Mouse (Mus musculus) mouse embryonic stem cell (cell line): Measurements from ENCODE around the gene Krtap3-2.
"Not testable (repeated sequence)": the region's sequence is repeated elsewhere in the genome, so short reads cannot be mapped to it uniquely, and the experiment has no call there.

Experiments
- in situ Hi-C, 2 experiments: fragments of 300-500 bp; cut with MboI; formaldehyde crosslinking; loops; 1 replicate in 1 of 2; 3 replicates in 1 of 2; pipeline ENCODE4 v1.14.3; 2019 to 2020; ENCODE audit warnings: low sequenced_read_pairs in 2 of 2, low pct_unique_long_range_greater_than_20kb in 1 of 2, mixed read lengths in 1 of 2; ENCODE audit not compliant: unreplicated experiment in 1 of 2

Krtap3-2 gene

DNA sequence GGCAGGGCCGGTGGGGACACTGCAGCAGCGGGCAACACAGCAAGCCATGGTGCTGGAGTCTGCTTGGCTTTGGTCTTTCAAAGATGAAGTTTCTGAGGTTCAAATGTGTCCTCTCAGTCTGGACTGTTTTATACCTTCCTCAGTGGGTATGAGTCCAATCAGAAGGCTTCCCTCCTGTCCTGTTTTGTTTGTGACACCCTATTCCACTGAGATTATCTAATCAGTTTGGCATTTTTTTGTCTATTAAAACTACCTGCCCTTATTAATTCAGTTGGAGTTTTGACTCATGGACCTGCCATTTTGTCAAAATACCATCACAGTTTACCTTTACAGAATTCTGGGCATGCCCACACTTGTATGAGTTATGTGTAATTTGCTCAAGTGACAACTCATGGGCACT, at the start of gene Krtap3-2:
TSS of gene Krtap3-2 (minus strand) at position 101 of the 400 bp plus-strand sequence.
- in situ Hi-C loops: no loop called here

DNA sequence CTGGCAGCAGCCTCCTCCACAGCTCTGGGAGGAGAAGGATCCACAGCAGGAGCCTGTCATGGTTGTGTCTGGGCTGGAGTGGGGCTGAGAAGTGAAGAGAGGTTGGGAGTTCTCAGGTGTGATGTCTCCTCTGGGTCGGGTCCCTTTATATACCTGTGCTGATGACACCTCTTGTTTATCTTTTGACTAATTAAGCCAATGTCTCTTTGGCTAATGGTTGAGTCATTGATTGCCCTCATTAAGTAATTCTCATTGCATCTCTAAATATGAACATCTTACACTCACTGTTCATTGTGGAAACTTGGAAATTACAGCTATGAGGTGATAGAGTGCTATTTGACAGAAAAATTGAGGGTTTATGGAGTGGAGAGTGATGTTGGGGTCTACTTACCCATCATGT, 46.6 kb upstream of the Krtap3-2 start, which contains the start of gene Gm11938:
TSS of gene Gm11938 (minus strand) at position 101 of the 400 bp plus-strand sequence.
- in situ Hi-C loops: not testable (repeated sequence)

DNA sequence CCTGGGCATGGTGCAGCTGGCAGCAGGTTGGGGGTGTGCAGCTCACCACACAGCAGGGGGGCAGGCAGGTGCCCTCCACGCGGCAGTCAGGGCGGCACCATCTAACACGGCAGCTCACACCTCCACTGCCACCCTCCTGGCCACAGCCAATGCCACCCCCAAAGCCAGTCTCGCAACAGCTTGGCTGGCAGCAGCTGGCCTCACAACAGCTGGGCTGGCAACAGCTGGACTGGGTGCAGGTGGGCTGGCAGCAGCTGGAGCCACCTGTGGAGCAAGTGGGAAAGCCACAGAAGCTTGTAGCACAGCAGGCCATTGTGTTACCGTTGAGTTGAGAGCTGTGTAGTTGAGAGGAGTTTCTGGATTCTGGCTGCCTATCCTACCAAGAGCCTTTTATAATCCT, 41.1 kb upstream of the Krtap3-2 start, which contains the start of gene Krtap9-3:
TSS of gene Krtap9-3 (minus strand) at position 364 of the 400 bp plus-strand sequence.
- in situ Hi-C loops: not testable (repeated sequence)

DNA sequence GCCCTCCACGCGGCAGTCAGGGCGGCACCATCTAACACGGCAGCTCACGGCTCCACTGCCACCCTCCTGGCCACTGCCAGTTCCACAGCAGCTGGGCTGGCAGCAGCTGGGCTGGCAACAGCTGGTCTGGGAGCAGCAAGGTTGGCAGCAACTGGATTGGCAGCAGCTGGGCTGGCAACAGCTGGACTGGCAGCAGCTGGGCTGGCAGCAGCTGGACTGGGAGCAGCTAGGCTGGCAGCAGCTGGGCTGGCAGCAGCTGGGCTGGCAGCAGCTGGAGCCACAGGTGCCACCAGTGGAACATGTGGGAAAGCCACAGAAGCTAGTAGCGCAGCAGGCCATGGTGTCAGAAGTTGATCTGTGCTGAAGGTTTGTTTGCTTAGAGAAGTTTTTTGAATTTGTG, 34.3 kb upstream of the Krtap3-2 start, which contains the start of gene Krtap1-3:
TSS of gene Krtap1-3 (minus strand) at position 359 of the 400 bp plus-strand sequence.
- in situ Hi-C loops: no loop called here

DNA sequence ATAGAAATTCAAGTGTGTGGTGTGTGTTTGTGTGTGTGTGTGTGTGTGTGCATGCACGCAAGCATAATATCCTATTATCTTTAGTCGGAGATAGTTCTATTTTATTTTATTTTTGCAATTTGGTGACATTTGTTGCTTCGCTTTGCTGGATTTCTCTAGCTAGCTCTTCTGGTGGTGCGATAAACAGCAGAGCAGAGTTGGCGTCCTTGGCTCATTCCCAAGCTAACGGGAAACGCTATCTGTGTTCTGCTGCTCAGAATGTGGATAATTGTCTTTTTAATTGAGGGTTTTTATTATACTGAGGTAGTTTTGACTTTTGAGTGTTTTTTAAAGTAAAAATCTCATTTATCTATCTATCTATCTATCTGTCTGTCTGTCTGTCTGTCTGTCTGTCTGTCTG, 28.4 kb upstream of the Krtap3-2 start:
- in situ Hi-C loops: no loop called here

DNA sequence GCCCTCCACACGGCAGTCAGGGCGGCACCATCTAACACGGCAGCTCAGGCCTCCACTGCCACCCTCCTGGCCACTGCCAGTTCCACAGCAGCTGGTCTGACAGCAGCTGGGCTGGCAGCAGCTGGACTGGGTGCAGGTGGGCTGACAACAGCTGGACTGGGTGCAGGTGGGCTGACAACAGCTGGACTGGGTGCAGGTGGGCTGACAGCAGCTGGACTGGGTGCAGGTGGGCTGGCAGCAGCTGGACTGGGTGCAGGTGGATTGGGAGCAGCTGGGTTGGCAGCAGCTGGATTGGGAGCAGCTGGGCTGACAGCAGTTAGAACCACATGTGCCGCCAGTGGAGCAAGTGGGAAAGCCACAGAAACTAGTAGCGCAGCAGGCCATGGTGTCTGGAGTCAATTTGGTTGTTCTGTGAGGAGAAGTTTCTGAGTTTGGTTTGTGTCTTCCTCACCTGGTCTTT, 26.6 kb upstream of the Krtap3-2 start, which contains the start of gene Krtap1-4:
TSS of gene Krtap1-4 (minus strand) at position 410 of the 460 bp plus-strand sequence.
- in situ Hi-C loops: no loop called here

DNA sequence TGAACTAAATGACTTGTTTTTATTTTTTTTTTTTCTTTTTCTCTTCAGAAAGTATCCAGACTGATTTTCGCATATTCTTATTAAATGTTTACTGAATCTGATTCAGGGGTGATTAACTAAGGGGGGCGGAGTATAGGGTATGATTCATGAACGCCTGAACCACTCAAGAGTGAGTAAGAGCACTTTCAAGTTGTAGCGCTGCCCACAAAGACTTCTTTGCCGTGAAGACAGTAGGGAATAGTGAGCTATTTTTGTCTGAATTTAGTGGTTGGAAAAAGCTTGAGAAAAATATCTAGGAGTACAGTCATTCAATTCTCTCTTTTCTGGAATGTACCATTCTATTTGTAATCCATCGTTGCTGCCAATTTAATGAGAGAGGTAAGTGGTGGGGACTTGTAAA, 24.9 kb upstream of the Krtap3-2 start:
- in situ Hi-C loops: no loop called here

DNA sequence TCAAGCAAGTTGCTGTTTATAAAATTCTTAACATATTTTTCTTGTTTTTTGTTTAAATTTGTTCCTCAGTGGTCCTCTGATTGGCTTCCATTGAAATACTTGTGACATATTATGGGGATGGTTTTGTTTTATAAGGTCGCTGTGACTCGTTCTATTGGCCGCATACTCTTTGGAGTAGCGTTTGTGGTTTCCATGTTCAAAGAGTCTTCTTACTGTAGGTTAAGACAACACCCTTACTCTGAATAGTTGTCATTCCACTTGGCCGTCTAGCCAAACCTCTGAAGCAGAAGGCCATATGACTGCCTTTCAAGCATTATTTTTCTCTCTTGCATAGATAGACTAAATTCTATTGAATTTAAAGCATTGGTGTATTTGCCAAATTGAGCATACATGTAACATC, 24.4 kb upstream of the Krtap3-2 start:
- in situ Hi-C loops: no loop called here

DNA sequence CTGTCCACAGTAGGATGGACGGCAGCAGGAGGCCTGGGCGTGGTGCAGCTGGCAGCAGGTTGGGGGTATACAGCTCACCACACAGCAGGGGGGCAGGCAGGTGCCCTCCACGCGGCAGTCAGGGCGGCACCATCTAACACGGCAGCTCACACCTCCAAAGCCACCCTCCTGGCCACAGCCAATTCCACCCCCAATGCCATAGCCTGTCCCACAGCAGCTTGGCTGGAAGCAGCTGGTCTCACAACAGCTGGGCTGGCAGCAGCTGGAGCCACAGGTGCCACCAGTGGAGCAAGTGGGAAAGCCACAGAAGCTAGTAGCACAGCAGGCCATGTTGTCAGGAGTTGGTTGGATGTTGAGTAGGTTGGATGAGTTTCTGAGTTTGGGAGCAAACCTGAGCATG, 24.0 kb upstream of the Krtap3-2 start, which contains the start of gene Krtap1-5:
TSS of gene Krtap1-5 (minus strand) at position 381 of the 400 bp plus-strand sequence.
- in situ Hi-C loops: no loop called here

DNA sequence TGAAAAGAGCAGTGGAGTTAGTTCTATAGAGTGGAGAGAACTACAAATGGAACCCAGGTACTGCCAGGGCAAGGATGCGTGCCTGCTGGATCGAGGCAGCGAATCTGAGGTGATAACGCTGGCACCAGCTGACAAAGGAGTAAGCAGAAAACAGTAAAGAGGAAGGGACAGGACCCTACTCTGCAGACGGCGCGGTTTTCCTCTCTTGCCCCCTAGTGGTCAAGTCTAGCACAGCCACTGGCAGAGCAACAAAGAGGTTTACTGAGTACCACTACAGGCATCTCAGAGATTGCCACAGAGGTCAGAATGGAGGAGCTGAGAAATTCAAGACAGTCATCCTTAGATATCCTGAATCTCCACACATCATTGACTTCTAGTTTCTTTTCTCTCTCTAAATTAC, 17.5 kb upstream of the Krtap3-2 start:
- in situ Hi-C loops: no loop called here

DNA sequence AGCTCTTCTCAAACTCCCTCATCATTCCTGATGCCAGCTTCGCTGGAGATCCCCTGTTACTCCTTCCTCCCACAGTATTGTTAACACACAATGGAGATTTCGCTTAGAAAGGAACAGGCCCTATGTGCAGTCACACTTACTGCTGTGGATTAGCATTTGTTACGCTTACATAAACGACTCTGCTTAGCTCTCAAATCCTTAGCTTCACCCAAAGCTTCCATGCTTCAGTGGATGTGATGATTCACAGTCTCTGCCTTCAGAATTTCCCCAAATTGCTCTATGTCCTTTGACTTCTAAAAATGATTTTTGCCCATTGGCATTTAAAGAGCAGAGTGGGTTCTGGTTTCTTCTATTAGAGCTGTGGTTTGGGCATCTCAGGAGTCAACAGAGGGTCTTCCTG, 16.5 kb upstream of the Krtap3-2 start:
- in situ Hi-C loops: no loop called here

DNA sequence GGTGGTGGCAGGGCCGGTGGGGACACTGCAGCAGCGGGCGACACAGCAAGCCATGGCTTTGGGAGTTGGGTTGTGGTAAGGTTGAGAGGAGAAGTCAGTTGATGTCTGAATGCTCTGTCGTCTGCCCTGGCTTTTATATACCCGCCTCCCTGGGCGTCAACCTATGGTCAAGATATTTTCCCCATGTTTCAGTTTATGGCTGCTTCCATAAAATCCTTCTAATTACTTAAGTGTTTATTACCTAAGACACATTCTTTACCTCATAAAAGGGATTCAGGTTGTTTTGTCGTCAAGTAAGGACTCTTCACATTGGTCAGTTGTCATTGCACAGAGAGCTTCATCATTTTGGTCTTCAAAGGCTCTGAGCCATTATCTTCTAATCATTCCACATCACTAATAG, 9.9 kb upstream of the Krtap3-2 start, which contains the start of gene Krtap3-1:
TSS of gene Krtap3-1 (minus strand) at position 101 of the 400 bp plus-strand sequence.
- in situ Hi-C loops: no loop called here

DNA sequence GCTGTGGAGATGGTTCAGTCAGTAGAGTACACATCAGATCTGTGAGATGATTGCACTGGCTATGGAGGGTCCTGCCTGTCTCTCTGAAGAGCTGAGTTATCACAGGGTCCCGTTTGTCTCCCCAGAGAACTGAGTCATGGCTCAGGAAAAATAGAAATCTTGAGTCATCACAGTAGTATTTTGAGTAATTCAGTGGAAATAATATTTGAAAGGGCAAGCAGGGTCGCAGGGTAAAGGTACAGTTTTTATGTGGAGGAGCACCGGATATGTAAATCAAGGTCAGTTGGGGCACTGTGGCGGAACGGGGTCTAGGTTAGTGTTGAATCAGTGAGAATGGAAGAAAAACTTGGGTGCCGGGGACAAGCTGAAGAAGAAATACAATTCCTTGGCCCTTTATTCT, 5.9 kb upstream of the Krtap3-2 start:
- in situ Hi-C loops: no loop called here

DNA sequence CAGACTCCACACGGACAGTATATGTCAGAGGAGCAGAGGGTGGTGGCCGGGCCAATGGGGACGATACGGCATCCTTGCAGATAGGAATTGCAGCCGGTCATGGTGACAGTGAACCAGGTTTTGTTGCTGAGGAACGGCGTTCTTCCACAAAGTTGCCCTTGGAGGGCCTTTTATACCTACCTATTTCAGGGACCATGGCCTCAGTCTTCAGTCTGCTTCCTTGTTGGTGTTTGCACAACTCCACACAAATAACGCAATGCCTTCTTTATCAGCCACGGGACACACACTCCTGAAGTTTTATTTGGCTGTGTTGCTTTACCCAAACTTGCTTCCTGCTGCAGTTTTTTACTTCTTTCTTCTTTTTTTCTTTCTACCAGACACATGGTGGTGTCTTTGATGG, 2.7 kb upstream of the Krtap3-2 start, which contains the start of gene Gm11939:
TSS of gene Gm11939 (minus strand) at position 101 of the 400 bp plus-strand sequence.
- in situ Hi-C loops: no loop called here

DNA sequence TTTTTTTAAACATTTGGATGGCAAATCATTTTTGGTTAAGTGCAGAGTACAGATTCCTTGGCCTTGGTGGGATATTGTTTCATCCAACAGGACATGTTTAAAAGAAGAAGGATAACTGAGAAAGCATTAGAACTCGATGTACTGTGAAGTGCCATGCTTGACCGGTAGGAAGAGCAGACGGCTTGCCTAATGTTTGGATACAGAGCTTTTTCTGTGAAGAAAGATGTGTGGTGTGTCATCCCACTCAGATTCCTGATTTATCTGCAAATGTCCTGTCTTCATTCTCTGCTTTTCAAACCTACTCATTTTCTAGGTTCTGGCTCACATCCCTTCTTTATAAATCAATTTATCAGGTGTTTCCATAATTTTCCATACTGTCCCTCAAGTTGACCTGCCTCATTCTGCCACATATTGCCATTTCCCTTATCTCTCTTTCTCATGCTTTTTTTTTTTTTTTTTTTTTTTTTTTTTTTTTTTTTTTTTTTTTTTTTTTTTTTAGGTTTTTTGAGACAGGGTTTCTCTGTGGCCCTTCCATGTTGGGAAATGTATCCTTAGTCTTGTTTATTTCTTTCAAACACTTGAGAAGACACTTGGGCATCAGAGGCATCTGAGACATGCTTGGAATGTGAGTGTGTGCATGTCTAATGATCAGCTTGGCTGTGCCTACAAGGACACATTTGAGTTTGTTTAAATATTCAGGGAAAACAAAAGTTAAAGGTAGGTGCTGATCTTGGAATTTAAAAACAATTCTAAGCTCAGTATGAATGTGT, 1.5 kb upstream of the Krtap3-2 start:
- in situ Hi-C loops: no loop called here

DNA sequence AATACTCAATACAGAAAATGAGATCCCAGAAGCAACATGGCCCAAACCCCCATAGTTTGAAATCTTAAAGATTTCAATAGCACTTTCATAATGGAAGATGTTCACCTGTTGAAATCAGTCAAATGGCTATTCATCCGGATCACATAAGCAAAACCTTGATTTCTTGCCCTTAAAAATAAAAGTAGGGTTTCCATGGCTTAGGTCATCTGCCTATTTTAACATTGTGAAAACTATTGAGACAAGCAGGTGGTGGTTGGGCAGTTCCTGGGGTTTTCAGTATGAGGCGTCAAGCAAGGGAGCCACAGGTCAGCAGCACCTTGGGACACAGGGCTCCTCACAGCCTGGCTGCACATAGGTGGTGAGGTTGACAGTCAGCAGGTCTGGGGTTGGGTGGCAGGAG, 458 bp downstream of the Krtap3-2 start:
- in situ Hi-C loops: no loop called here

DNA sequence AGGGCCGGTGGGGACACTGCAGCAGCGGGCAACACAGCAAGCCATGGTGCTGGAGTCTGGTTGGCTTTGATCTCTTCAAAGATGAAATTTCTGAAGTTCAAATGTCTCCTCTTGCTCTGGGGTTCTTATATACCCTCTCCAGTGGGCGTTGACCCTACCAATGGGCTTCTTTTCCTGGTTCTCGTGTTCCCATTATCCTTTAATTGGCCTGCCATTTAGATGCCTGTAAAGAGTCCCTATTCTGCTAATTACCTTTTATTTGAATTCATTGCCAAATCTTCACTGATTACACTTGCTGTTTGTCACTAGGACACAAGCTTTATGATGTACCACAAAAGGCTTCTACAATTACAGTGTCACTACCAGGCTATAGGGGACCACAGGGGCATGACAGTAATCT, 5.9 kb downstream of the Krtap3-2 start, which contains the start of gene Krtap3-3:
TSS of gene Krtap3-3 (minus strand) at position 101 of the 400 bp plus-strand sequence.
- in situ Hi-C loops: no loop called here

DNA sequence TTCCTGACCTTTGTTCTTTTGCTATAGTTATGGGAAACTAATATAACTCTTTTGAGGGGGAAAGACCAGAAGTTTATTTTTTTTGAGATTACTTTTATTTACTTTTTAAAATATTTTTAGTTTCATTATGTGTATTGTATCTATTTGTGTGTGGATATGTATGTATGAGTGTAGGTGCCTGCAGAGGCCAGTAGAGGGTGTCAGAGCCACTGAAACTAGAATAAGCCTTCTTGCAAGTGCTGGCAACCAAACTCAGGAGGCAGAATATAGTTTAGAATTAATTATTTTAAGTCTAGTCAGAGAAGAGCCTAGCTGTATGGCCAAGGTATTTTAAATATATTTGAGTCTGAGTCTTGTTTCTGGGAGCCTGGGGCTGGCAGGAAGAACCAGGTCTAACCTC, 8.8 kb downstream of the Krtap3-2 start:
- in situ Hi-C loops: no loop called here

DNA sequence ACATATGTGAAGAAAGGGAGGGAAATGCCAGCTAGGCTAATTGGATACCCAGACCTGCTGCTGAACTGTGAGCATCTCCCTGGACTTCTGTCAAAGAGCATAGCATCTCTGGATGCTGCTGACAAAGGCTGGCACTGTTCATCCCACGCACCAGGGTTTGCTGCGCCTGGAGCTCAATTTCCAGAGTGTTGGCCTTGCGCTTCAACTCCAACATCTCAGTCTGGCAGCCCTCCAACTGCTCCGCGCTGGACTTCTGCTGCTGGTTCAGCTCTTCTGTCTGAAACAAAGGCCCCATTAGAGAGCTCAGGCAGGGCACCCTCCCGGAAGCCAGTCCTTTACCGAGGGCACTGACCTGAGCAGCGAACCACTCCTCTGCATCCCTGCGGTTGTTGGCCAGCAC, 16.9 kb downstream of the Krtap3-2 start:
- in situ Hi-C loops: no loop called here
